Mouse (Mus musculus) embryo, embryonic 11 days (tissue): ENCODE measurements at regions not wholly inside any gene's neighbourhood (a gene's known extent, or its start where the extent isn't known, plus 50 kb on each side); places are given as distances from the start of the nearest gene placed in this dataset.
A peak's percentile ranks its signal among the peaks of the same experiment; 100 is the strongest.

Experiments used
- DNase-seq: peaks from one replicate; pipeline ENCODE4 v3.0.0-alpha.2; 2015

- DNase-seq = no peak
Observed at GRCm38 (mm10) chr3:18668936-18669335, 720.7 kb downstream of the Cypt12 start.

GRCm38 (mm10) chr3:18670203-18670700 lies 722.0 kb downstream of the Cypt12 start:
- no peak for DNase-seq

- DNase-seq = no peak
Observed at GRCm38 (mm10) chr3:18671681-18672080, 723.5 kb downstream of the Cypt12 start.

DNA sequence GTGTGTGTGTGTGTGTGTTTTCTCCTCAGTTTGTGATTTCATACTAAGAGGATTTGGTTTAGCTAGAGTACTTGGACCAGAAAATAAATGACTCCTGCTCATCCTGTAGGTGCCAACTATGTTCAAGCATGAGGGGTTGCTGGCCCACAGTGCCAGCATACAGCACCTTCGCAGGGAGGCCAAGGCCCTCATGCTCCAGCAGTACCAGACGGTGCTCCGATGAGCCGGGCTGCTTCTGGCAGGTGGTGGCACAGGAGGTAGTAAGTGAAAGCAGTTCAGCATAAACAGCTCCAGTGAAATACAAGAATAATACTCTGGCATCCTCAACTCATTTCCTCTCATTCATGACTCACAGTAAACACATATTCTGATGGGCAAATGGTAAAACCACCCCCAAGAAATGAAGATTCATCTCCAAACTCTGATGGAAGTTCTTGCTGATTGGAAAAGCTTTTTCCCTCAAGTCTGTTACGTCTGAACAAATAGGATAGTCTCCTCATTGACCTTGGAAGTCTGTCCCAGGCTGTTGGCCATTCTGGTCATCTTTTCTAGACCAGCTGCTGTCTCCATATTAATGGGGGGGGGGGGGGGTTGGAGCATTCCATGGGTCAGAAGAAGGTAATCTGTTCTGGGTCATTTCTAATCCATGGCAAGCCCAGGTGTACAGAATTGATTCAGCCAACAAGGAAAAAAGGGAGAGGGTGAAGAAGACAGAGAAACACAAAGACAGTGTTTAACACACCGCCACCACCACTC lies 735.3 kb downstream of the Cypt12 start:
- DNase-seq = no peak

DNA sequence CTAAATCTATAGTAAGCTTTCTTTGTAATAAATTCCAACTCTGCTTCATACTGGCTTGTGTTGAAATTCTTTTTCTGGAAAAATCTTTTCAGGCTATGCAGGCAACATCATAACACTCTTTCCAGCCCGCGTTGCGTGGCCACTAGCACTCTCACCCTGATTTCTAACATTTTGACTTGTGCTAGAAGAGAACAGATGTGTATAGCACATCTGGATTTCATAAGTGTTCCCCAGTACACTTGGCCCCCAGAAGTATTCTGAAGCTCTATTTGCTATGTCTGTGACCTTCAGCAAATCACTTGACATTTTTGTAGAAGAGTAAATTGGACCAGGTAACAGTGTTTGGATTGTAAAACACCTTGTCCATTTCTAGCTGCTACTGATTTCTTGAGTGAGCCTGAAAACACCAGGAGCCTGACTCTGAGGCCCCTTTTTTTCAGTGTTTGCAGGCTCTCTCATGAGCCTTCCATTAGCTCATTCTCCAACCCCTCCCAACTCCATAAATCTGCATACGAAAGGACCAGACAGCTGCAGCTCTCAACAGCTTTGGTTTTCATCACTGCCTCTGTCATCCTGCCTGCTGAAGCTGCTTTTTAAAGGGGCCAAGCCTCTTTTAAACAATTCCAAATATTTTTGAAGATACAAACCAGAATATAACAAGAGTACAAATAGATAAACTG lies 747.0 kb downstream of the Cypt12 start:
- peak; percentile 62 for DNase-seq

- no peak for DNase-seq
Observed at GRCm38 (mm10) chr3:18696981-18697660, 748.9 kb downstream of the Cypt12 start.

DNA sequence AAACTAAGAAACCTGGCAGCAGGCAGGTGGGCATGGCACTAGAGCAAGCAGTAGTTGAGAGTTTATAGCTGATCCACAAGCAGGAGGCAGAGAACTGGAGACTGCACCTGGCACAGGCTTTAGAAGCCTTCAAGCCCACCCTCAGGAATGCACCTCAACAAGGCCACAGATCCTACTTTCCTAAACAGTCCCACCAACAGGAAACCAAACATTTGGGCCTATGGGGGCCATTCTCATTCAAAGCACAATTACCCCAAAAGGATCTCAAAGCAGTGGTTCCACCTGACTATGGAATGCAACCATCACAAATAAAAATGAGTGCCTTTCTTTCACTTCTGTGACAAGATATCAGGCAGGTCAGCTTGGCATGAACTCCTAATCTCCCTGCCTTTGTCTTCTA lies 749.9 kb downstream of the Cypt12 start:
- no peak for DNase-seq

GRCm38 (mm10) chr3:18705165-18705564 lies 757.0 kb downstream of the Cypt12 start:
- DNase-seq = no peak

- no peak for DNase-seq
Observed at GRCm38 (mm10) chr3:18705756-18706155, 757.5 kb downstream of the Cypt12 start.

GRCm38 (mm10) chr3:18706356-18706755 lies 758.1 kb downstream of the Cypt12 start:
- no peak for DNase-seq

- no peak for DNase-seq
Observed at GRCm38 (mm10) chr3:18707730-18708129, 759.5 kb downstream of the Cypt12 start.

DNA sequence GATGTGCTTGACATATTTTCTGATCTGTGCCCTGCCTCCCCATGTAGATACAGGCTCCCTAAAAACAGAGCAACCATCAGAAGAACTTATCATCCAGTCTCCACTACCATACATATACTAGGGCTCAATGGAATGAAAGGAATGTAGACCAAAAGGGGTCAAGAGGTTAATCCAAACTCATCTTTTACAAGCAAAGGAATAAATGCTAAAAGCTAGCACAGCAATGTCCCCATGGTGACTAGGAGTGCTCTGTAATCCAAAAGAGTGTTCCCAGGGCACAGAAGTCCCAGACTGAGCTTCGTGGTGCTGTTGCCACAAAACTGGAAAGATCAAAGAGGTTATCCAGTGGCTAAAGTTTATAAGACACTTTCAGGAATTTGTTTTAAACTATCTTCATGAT lies 763.5 kb downstream of the Cypt12 start:
- no peak for DNase-seq

GRCm38 (mm10) chr3:18713986-18714385 lies 765.8 kb downstream of the Cypt12 start:
- DNase-seq = no peak

GRCm38 (mm10) chr3:18714968-18715630 lies 766.9 kb downstream of the Cypt12 start:
- no peak for DNase-seq

- DNase-seq = no peak
Observed at GRCm38 (mm10) chr3:18715776-18716175, 767.6 kb downstream of the Cypt12 start.

GRCm38 (mm10) chr3:18725507-18725906 lies 777.3 kb downstream of the Cypt12 start:
- DNase-seq = no peak

DNA sequence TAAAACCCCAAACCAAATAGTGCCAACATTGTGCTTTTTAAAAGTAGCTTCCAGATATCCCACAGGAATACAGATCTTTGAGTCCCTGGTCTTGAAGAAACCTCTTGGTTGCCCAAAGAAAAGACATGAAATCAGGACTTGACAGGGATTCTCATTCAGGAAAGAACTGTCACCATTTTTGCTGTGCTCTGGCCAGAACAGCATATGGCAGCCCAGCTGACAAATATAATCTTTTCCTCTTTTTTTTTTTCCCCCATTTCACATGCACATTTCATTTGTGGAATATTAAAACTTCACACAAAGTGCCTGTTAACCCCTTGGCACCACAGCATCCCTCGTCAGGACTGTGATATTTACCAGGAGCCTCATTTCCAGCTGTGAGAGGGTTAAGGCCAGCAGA lies 783.0 kb downstream of the Cypt12 start:
- DNase-seq = no peak

GRCm38 (mm10) chr3:18731674-18732073 lies 783.5 kb downstream of the Cypt12 start:
- no peak for DNase-seq

DNA sequence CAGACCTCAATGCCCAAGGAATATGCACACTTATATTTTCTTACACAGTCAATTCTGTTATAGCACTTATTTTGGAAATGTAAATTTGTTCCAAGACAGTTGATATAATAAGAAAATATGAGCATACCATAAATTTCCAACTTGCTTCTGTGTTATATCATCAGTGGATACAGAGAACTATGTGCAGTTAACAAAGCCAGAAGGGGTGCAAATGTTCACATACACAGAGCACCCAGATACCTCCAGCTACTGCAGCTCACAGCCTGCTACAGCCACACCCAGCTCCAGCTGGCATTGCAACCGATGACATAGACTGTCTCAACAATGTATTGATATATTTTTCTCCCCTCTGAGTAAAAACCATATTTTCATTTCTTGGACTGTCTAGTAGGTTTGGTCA lies 785.3 kb downstream of the Cypt12 start:
- no peak for DNase-seq

GRCm38 (mm10) chr3:18738946-18739345 lies 790.7 kb downstream of the Cypt12 start:
- DNase-seq = no peak

DNA sequence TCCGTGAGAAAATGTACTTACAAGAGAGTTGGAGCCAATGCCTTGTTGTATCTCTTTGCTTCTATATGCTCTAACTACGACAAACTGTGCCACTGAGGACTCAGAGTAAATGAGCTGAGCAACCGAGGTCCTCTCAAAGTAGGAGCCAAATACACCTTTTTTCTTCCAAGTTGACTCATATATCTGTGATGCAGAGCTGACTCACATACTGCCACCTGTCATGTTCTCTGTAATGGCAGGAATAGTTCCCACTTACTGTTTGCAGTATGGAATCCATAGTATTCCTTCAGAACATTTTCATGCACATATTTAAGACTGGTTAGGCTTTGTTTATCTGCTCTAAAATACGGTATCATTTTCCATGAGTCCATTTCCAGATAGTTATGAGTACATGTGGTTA lies 792.1 kb downstream of the Cypt12 start:
- DNase-seq = no peak

- no peak for DNase-seq
Observed at GRCm38 (mm10) chr3:18743474-18743873, 795.3 kb downstream of the Cypt12 start.

- DNase-seq = no peak
Observed at GRCm38 (mm10) chr3:18744216-18744615, 796.0 kb downstream of the Cypt12 start.
